Mouse (Mus musculus) CH12.LX (cell line): ENCODE data around the gene Tnfaip8l2. TPM values are rescaled to one million over a fixed set of nuclear protein-coding genes. Genes with fewer than 3 reads are reported as not detected.

Source experiments
- DNase-seq: peaks from one replicate; pipeline ENCODE4 v3.0.0-alpha.2; 2013; ENCODE audit errors: extremely low read depth
- H3K27ac ChIP-seq: 2 replicates; pipeline ENCODE4 v1.5.1; 2012; ENCODE audit warnings: low read depth, mild to moderate bottlenecking, control low read depth, moderate library complexity; ENCODE audit not compliant: insufficient read depth
- H3K27me3 ChIP-seq: replicated peaks from 2 replicates; pipeline ENCODE3; 2012; ENCODE audit warnings: inconsistent platforms
- H3K36me3 ChIP-seq, 2 experiments: replicated peaks in 1 of 2; 2 replicates each; pipeline versions ENCODE3 to v1.6.1; 2012; ENCODE audit warnings: inconsistent platforms in 1 of 2, low read length in 1 of 2, mild to moderate bottlenecking in 1 of 2, mixed read lengths in 1 of 2, moderate library complexity in 1 of 2; ENCODE audit not compliant: control insufficient read depth in 1 of 2, insufficient read depth in 1 of 2
- H3K4me1 ChIP-seq, 2 experiments: 2 replicates each; pipeline ENCODE4 v1.6.1; 2012; ENCODE audit warnings: inconsistent platforms in 1 of 2, moderate library complexity in 1 of 2; ENCODE audit not compliant: insufficient read depth in 2 of 2, control insufficient read depth in 1 of 2
- H3K4me2 ChIP-seq: 2 replicates; pipeline ENCODE4 v1.6.1; 2012; ENCODE audit warnings: low read depth, mild to moderate bottlenecking, control low read depth; ENCODE audit not compliant: poor library complexity, insufficient read depth, severe bottlenecking
- H3K4me3 ChIP-seq, 3 experiments: fragments of 150-350 bp in 1 of 3; sonication (generic) in 1 of 3; replicated peaks in 1 of 3; 2 replicates each; pipeline versions ENCODE3 to v1.5.1; 2011 to 2012; ENCODE audit warnings: low read depth in 2 of 3, low read length in 2 of 3, mild to moderate bottlenecking in 2 of 3, moderate library complexity in 2 of 3, control low read depth in 1 of 3, improper control_type of control experiment in 1 of 3, inconsistent platforms in 1 of 3, mixed read lengths in 1 of 3; ENCODE audit not compliant: poor library complexity in 1 of 3
- H3K79me2 ChIP-seq: replicated peaks from 2 replicates; pipeline ENCODE4 v1.6.1; 2012; ENCODE audit warnings: mild to moderate bottlenecking, moderate library complexity; ENCODE audit not compliant: control insufficient read depth, poor library complexity, insufficient read depth, severe bottlenecking; ENCODE audit errors: extremely low read depth
- H3K9ac ChIP-seq: 2 replicates; pipeline ENCODE4 v1.6.1; 2012; ENCODE audit warnings: low read depth, mild to moderate bottlenecking, control low read depth, moderate library complexity; ENCODE audit not compliant: insufficient read depth
- H3K9me3 ChIP-seq: replicated peaks from 2 replicates; pipeline ENCODE3; 2012; ENCODE audit warnings: low read length, inconsistent platforms, mixed read lengths
- CHD1 ChIP-seq: IDR thresholded peaks from 2 replicates; pipeline ENCODE4 v1.6.1; 2012; ENCODE audit warnings: low read depth, low read length, improper control_type of control experiment, inconsistent platforms
- CTCF ChIP-seq, 2 experiments: IDR thresholded peaks in 1 of 2; conservative IDR thresholded peaks in 1 of 2; 2 replicates each; pipeline ENCODE4 v1.5.1; 2011 to 2012; ENCODE audit warnings: low read depth in 2 of 2, low read length in 2 of 2, improper control_type of control experiment in 1 of 2, inconsistent platforms in 1 of 2, mild to moderate bottlenecking in 1 of 2, moderate library complexity in 1 of 2
- ETS1 ChIP-seq: conservative IDR thresholded peaks from 2 replicates; pipeline ENCODE4 v1.6.1; 2012; ENCODE audit warnings: low read depth, mild to moderate bottlenecking, inconsistent platforms, low read length, improper control_type of control experiment, moderate library complexity
- JUN ChIP-seq: IDR thresholded peaks from 2 replicates; pipeline ENCODE4 v1.6.1; 2011; ENCODE audit warnings: low read depth, mild to moderate bottlenecking, low read length, improper control_type of control experiment, moderate library complexity; ENCODE audit not compliant: insufficient read depth
- MAX ChIP-seq: IDR thresholded peaks from 2 replicates; pipeline ENCODE4 v1.6.1; 2011; ENCODE audit warnings: low read length, improper control_type of control experiment
- MAZ ChIP-seq: IDR thresholded peaks from 2 replicates; pipeline ENCODE4 v1.6.1; 2012; ENCODE audit warnings: low read depth, mild to moderate bottlenecking, inconsistent platforms, low read length, improper control_type of control experiment, moderate library complexity
- MEF2A ChIP-seq: IDR thresholded peaks from 2 replicates; pipeline ENCODE4 v1.6.1; 2014; ENCODE audit warnings: low read depth, mild to moderate bottlenecking, inconsistent platforms, low read length, improper control_type of control experiment, borderline replicate concordance
- MYC ChIP-seq: IDR thresholded peaks from 2 replicates; pipeline ENCODE4 v1.6.1; 2011; ENCODE audit warnings: low read depth, mild to moderate bottlenecking, improper control_type of control experiment, low read length
- NELFE ChIP-seq: IDR thresholded peaks from 2 replicates; pipeline ENCODE4 v1.6.1; 2011; ENCODE audit warnings: low read depth, low read length, improper control_type of control experiment
- PAX5 ChIP-seq: IDR thresholded peaks from 2 replicates; pipeline ENCODE4 v1.6.1; 2012; ENCODE audit warnings: low read length, inconsistent platforms, mixed read lengths
- POLR2AphosphoS2 ChIP-seq: IDR thresholded peaks from 2 replicates; pipeline ENCODE4 v1.6.1; 2011; ENCODE audit warnings: low read depth, low read length, improper control_type of control experiment
- RAD21 ChIP-seq: IDR thresholded peaks from 2 replicates; pipeline ENCODE4 v1.6.1; 2011; ENCODE audit warnings: low read depth, mild to moderate bottlenecking, low read length, improper control_type of control experiment, moderate library complexity
- RCOR1 ChIP-seq: conservative IDR thresholded peaks from 2 replicates; pipeline ENCODE4 v1.6.1; 2012; ENCODE audit warnings: low read depth, mild to moderate bottlenecking, inconsistent platforms, low read length, improper control_type of control experiment
- SIN3A ChIP-seq: IDR thresholded peaks from 2 replicates; pipeline ENCODE4 v1.6.1; 2012; ENCODE audit warnings: low read length, improper control_type of control experiment, inconsistent platforms
- SMC3 ChIP-seq: IDR thresholded peaks from 2 replicates; pipeline ENCODE4 v1.6.1; 2011; ENCODE audit warnings: low read depth, low read length, improper control_type of control experiment
- TCF12 ChIP-seq: IDR thresholded peaks from 2 replicates; pipeline ENCODE4 v1.6.1; 2014; ENCODE audit warnings: low read depth, mild to moderate bottlenecking, inconsistent platforms, low read length, improper control_type of control experiment
- ZC3H11A ChIP-seq: IDR thresholded peaks from 2 replicates; pipeline ENCODE4 v1.6.1; 2012; ENCODE audit warnings: low read depth, mild to moderate bottlenecking, inconsistent platforms, low read length, improper control_type of control experiment
- ZNF384 ChIP-seq: IDR thresholded peaks from 2 replicates; pipeline ENCODE4 v1.6.1; 2012; ENCODE audit warnings: low read depth, low read length, improper control_type of control experiment, inconsistent platforms
- dilution Hi-C: fragments of 300-500 bp; cut with MboI; formaldehyde crosslinking; loops from 2 replicates; pipeline ENCODE4 v1.14.3; 2020; ENCODE audit warnings: low sequenced_read_pairs; ENCODE audit not compliant: extremely low pct_unique_long_range_greater_than_20kb, extremely low pct_ligation_motif_present
- in situ Hi-C: fragments of 300-500 bp; cut with MboI; formaldehyde crosslinking; loops from 3 replicates; pipeline ENCODE4 v1.14.3; 2019; ENCODE audit warnings: low sequenced_read_pairs, low pct_ligation_motif_present, low pct_unique_long_range_greater_than_20kb, mixed read lengths
- polyA plus RNA-seq: library from polyadenylated mRNA; unstranded; fragments of >175 nt; gene quantifications from 2 replicates; pipeline ENCODE4 v1.2.1, GENCODE M21; 2012; ENCODE audit warnings: low read depth; ENCODE audit not compliant: insufficient read length
- total RNA-seq, 2 experiments: library from RNA; depleted of rRNA; stranded (reverse); fragments of 300-350 nt in 1 of 2; fragments of >200 nt in 1 of 2; gene quantifications; 2 replicates each; pipeline ENCODE4 v1.2.3; 2012 to 2014

Tnfaip8l2 gene
- total and polyA plus RNA-seq, 3 experiments: 18.2 to 28.2 (median 26.2) TPM

DNA sequence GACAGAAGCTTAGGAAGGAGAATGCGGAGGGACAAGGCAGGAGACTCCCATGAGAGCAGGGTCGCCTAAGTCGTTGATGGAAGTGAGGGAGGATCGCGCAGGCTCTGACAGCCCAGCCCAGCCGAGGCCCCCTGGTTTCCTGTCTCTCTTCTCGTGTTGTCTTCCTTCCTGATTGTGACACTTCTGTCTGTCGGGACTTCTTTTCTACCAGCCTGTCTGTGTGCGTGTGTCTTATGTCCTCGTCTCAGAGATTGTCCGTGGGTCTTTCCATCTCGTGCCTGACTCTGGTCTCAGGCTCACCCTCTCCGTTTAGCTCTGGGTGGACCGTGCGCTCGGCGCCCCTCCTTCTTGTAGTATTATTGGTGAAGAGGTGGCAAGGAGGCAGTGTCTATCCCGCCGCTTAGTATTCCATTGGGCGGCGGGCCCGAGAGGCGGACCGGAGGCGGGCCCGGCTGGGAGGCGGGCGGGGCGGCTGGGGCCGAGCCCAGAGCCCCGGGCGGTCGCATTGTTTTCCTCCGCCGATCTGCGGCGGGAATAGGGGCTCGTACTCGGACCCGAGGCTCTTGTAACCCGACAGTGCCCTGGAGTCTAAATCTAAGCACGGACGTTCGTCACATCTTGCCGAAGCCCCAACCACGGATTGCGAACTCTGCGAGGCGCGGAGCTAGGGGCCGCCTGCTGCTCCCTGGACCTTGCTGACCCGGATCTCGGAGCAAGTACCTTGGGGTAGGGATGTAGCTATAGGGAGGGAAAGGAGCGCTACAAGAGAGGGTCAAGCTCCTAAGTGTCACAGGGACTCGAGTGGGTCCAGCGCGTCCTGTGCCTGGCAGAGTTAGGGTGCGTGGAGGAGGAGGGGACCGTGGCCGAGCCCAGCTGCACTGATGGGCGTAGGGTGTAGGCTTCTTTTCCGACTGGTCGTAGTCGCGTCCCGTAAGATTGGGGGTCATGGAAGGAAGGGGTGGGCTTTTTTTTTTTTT, 18.1 kb upstream of the Tnfaip8l2 start, which contains the start of gene Sema6c (continued):
- TF ChIP-seq NELFE: peak; percentile 48
- no peak for TF ChIP-seq RCOR1

GRCm38 (mm10) chr3:95159511-95159986, 17.4 kb upstream of the Tnfaip8l2 start:
- DNase-seq: no peak
- Histone ChIP-seq H3K4me3 (peak overlapping the region; percentile 56 to 61 (median 60)), H3K79me2 (no peaks in the 10 kb centered on the region), H3K4me2 (peak overlapping the region; percentile 96), H3K4me1 (peaks cover 6 to 21% of the 10 kb centered on the region in 2 experiments; a peak in 3 of 4 replicates), H3K27ac (no peak overlapping the region), H3K36me3 (no peaks in the 10 kb centered on the region), H3K9me3 (no peaks in the 10 kb centered on the region), H3K9ac (peak overlapping the region; percentile 41), H3K27me3 (peaks cover 49% of the 10 kb centered on the region)
- in situ Hi-C loops: no loop called here
- dilution Hi-C loops: no loop called here
- TF ChIP-seq POLR2AphosphoS2: no peak
- no peak for TF ChIP-seq PAX5
- no peak for TF ChIP-seq CHD1
- no peak for TF ChIP-seq MAX
- no peak for TF ChIP-seq MEF2A
- no peak for TF ChIP-seq ZNF384
- no peak; the same call in 1 of the 2 replicates for TF ChIP-seq SIN3A
- TF ChIP-seq JUN: no peak
- TF ChIP-seq ETS1: no peak

GRCm38 (mm10) chr3:95153874-95154273, 11.7 kb upstream of the Tnfaip8l2 start:
- no peak overlapping the region for H3K4me3 ChIP-seq
- in situ Hi-C loops (no loop called here), dilution Hi-C loops (no loop called here)
- H3K27ac ChIP-seq: no peak overlapping the region
- peak; percentile 61 for DNase-seq
- TF ChIP-seq CHD1: no peak
- peak; percentile 42 for TF ChIP-seq SMC3
- TF ChIP-seq MYC: 0 out of 2 replicates have a peak, but pooled peaks have one; percentile 40
- TF ChIP-seq MAZ: no peak
- TF ChIP-seq TCF12: no peak
- peak; percentile 68 for TF ChIP-seq RAD21
- no peak for TF ChIP-seq ZC3H11A
- TF ChIP-seq CTCF (conservative IDR thresholded peaks at IDR 0.05 in 1 of 2, IDR thresholded peaks at IDR 0.05 in 1 of 2; ENCODE audit: low read depth in 2 of 2, low read length in 2 of 2): peak; percentile 33 to 78
- TF ChIP-seq PAX5: no peak
- no peaks in the 10 kb centered on the region for H3K79me2 ChIP-seq
- H3K36me3 ChIP-seq: no peaks in the 10 kb centered on the region
- no peaks in the 10 kb centered on the region for H3K9me3 ChIP-seq
- H3K9ac ChIP-seq: no peak overlapping the region
- H3K4me2 ChIP-seq: no peak overlapping the region
- no peaks in the 10 kb centered on the region for H3K4me1 ChIP-seq
- H3K27me3 ChIP-seq: peaks cover 17% of the 10 kb centered on the region
